In the genomic region with DNA sequence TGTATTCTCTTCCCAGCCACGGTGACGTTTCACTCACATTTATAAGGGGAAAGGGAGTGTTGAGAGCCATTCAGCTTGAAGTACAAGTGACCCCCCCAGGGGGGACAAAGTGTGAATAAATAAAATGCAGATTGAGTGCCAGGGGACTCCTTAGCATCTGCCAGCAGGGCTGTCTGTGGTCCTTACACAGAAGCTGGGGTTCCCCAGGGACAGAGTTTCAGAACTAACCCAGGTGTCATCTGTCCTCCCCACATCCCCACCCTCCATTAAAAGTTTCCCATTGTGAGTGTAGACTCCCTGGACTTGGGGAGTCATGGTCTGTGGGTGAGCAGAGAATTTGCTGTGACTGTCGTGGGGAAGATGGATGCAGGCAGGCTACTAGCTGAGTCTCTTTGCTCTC, we compare ENCODE assay signal across 36 mouse cellular contexts.
"Had no signal": no experiment of that assay in that cellular context is flagged by ENCODE, and none has a peak within 500 bp of the region (broad histone marks: within the 10 kb centered on the region; RNA-seq: fewer than 3 reads in every experiment).

No protein-coding gene starts in this region.

- H3K27ac ChIP-seq: heart, embryonic 10.5 days; heart, embryonic 13.5 days; heart, embryonic 15.5 days; hindbrain, embryonic 10.5 days; hindbrain, embryonic 12.5 days; hindbrain, embryonic 13.5 days; hindbrain, embryonic 14.5 days; hindbrain, embryonic 15.5 days; hindbrain, postnatal 0 days; intestine, embryonic 15.5 days; kidney, embryonic 15.5 days; kidney, postnatal 0 days; layer of hippocampus, adult 2 months; left cerebral cortex, adult 2 months had no signal

- H3K36me3 ChIP-seq: heart, embryonic 10.5 days; heart, embryonic 12.5 days; heart, embryonic 13.5 days; heart, embryonic 15.5 days; intestine, embryonic 15.5 days had no signal

- DNase-seq: heart, postnatal 10 days; heart, postnatal 14 days; heart, postnatal 36 days; heart, postnatal 4 days; kidney, adult 11 months; kidney, adult 18-20 months; kidney, adult 2 months; kidney, adult 8-10 months; kidney, adult 9 months; kidney, postnatal 10 days; kidney, postnatal 14 days; kidney, postnatal 25 days; kidney, postnatal 36 days; kidney, postnatal 4 days; layer of hippocampus, adult 9-11 months; layer of hippocampus, postnatal 36 days had no signal

- H3K4me3 ChIP-seq: heart, embryonic 10.5 days; heart, embryonic 12.5 days; heart, embryonic 13.5 days; heart, embryonic 15.5 days; hindbrain, embryonic 10.5 days; hindbrain, embryonic 12.5 days; hindbrain, embryonic 13.5 days; hindbrain, embryonic 15.5 days; intestine, embryonic 15.5 days; kidney, embryonic 15.5 days; layer of hippocampus, adult 2 months; left cerebral cortex, adult 2 months had no signal

- H3K4me2 ChIP-seq: heart, embryonic 11.5 days; heart, embryonic 12.5 days; heart, embryonic 13.5 days; heart, embryonic 15.5 days; hindbrain, embryonic 12.5 days; hindbrain, embryonic 13.5 days; hindbrain, embryonic 14.5 days; hindbrain, embryonic 15.5 days; intestine, embryonic 15.5 days; kidney, embryonic 15.5 days had no signal

- H3K9me3 ChIP-seq: heart, embryonic 10.5 days; heart, embryonic 12.5 days; heart, embryonic 13.5 days; heart, embryonic 15.5 days; hindbrain, embryonic 10.5 days; hindbrain, embryonic 12.5 days; hindbrain, embryonic 13.5 days; hindbrain, embryonic 15.5 days; intestine, embryonic 15.5 days; kidney, embryonic 15.5 days had no signal

- H3K4me1 ChIP-seq: heart, embryonic 13.5 days; intestine, embryonic 15.5 days had no signal

- H3K27me3 ChIP-seq: hindbrain, embryonic 12.5 days; hindbrain, embryonic 13.5 days; hindbrain, embryonic 15.5 days; intestine, embryonic 15.5 days; kidney, embryonic 15.5 days had no signal

- H3K9ac ChIP-seq: heart, embryonic 12.5 days; heart, embryonic 13.5 days; heart, embryonic 15.5 days; hindbrain, embryonic 12.5 days; hindbrain, embryonic 13.5 days; hindbrain, embryonic 14.5 days; hindbrain, embryonic 15.5 days; intestine, embryonic 15.5 days; kidney, embryonic 15.5 days had no signal

- ATAC-seq: hindbrain, embryonic 16.5 days; hindbrain, postnatal 0 days; inflammation-experienced regulatory T-cells, adult 6 months; intestine, embryonic 15.5 days; intestine, embryonic 16.5 days; intestine, postnatal 0 days had no signal
